Mouse (Mus musculus): ENCODE measurements around the gene AL732309.1. TPM values are rescaled to one million over a fixed set of nuclear protein-coding genes. Genes with fewer than 3 reads are reported as not detected.
A peak's percentile ranks its signal among the peaks of the same experiment; 100 is the strongest.

AL732309.1 gene
- total and polyA plus RNA-seq, 3 experiments = 4.8 to 11.5 TPM; not detected in 1

- TF ChIP-seq HCFC1 (IDR thresholded peaks at IDR 0.05; ENCODE audit: low read depth, low read length) = peak; percentile 86
- TF ChIP-seq ZC3H11A (IDR thresholded peaks at IDR 0.05; ENCODE audit: low read depth, low read length) = no peak
- TF ChIP-seq SMC3 (IDR thresholded peaks at IDR 0.05; ENCODE audit: low read depth, low read length) = no peak
- no peak for TF ChIP-seq MAFK (IDR thresholded peaks at IDR 0.05; ENCODE audit: borderline replicate concordance, low read depth, low read length)
- TF ChIP-seq USF1 (IDR thresholded peaks at IDR 0.05; ENCODE audit: low read depth, low read length) = no peak
- TF ChIP-seq ZNF384 (IDR thresholded peaks at IDR 0.05; ENCODE audit: low read depth, low read length) = no peak
- TF ChIP-seq KAT2A (conservative IDR thresholded peaks at IDR 0.05; ENCODE audit: low read depth, low read length) = peak; percentile 66
- no peak for TF ChIP-seq GABPA (IDR thresholded peaks at IDR 0.05; ENCODE audit: low read depth, low read length)
- no peak for TF ChIP-seq MAZ (IDR thresholded peaks at IDR 0.05; ENCODE audit: low read depth, low read length)
Observed at GRCm38 (mm10) chr2:25262291-25262767, 15.7 kb upstream of the AL732309.1 start, which contains the start of gene Tprn (continued).

DNA sequence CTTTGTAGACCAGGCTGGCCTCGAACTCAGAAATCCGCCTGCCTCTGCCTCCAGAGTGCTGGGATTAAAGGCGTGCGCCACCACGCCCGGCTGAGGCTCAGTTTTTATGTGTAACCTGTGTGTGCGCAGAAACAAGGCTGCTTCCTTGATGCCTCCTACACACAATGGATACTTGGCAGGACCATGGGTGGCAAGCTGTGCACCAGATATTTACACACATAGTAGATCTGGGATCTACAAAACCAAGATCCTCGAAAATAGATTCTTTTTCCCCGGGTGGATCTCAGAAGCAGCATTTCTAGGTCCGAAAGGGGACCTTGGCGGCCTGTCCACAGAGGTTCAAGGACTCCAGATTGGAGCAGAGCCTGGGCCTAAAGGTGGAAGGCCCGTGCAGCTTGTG, 15.2 kb upstream of the AL732309.1 start:
- peaks cover 0 to 24% of the 10 kb centered on the region in 2 experiments; a peak in 2 of 4 replicates for H3K36me3 ChIP-seq (ENCODE audit: control insufficient read depth in 1 of 2, insufficient read depth in 2 of 2, low read length in 2 of 2)
- H3K9me3 ChIP-seq (replicated peaks; ENCODE audit: insufficient read depth, low read length) = no peaks in the 10 kb centered on the region
- peaks cover 4 to 35% of the 10 kb centered on the region in 2 experiments; a peak in 3 of 4 replicates for H3K4me1 ChIP-seq (ENCODE audit: control insufficient read depth in 1 of 2, insufficient read depth in 2 of 2, low read length in 2 of 2)
- H3K4me3 ChIP-seq (ENCODE audit: control insufficient read depth in 1 of 2, insufficient read depth in 1 of 2, low read depth in 2 of 2, low read length in 2 of 2) = peak overlapping the region; percentile 79 to 80
- H3K79me2 ChIP-seq (ENCODE audit: control insufficient read depth, insufficient read depth, low read length, poor library complexity) = peaks cover 43% of the 10 kb centered on the region
- peak overlapping the region; percentile 70 for H3K27ac ChIP-seq (ENCODE audit: control insufficient read depth, low read depth, low read length)
- peak overlapping the region; percentile 86 for H3K9ac ChIP-seq (ENCODE audit: control insufficient read depth, low read depth, low read length, poor library complexity, severe bottlenecking)
- no peak for DNase-seq (ENCODE audit: low read depth, low spot score)
- TF ChIP-seq CTCF (IDR thresholded peaks at IDR 0.05 in 2 of 3, conservative IDR thresholded peaks at IDR 0.05 in 1 of 3; ENCODE audit: control insufficient read depth in 1 of 3, insufficient read depth in 1 of 3, low read depth in 2 of 3, low read length in 3 of 3, poor library complexity in 1 of 3, severe bottlenecking in 1 of 3) (no peak), TBP (IDR thresholded peaks at IDR 0.05; ENCODE audit: low read depth, low read length) (peak; percentile 50; the same call in 1 of the 2 replicates)
- H3K27me3 ChIP-seq (ENCODE audit: control insufficient read depth in 1 of 2, insufficient read depth in 2 of 2, low read length in 2 of 2) = no peaks in the 10 kb centered on the region

DNA sequence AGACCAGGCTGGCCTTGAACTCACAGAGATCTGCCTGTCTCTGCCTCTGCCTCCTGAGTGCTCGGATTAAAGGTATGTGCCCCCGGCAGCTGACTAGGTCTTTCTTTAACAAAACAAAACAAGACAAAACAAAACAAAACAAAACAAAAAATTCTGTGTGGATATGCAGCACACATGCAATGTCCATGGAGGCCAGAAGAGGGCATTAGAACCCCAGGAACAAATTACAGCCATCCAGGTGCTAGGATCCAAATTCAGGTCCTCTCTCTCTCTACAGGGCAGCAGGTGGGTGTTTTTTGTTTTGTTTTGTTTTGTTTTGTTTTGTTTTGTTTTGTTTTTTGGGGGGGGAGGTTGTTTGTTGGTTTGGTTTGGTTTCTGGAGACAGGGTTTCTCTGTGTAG, 12.2 kb upstream of the AL732309.1 start:
- peak; percentile 65 for DNase-seq (ENCODE audit: low read depth, low spot score)

More for the DNA sequence above, 12.2 kb upstream of the AL732309.1 start:
- Histone ChIP-seq H3K79me2 (ENCODE audit: control insufficient read depth, insufficient read depth, low read length, poor library complexity) (peaks cover 34% of the 10 kb centered on the region), H3K9ac (ENCODE audit: control insufficient read depth, low read depth, low read length, poor library complexity, severe bottlenecking) (peak overlapping the region; percentile 36; the same call in 1 of the 2 replicates), H3K4me3 (ENCODE audit: control insufficient read depth in 1 of 2, insufficient read depth in 1 of 2, low read depth in 2 of 2, low read length in 2 of 2) (0 out of 4 replicates have a peak overlapping the region, but pooled peaks of 1 of the 2 experiments have one; percentile 20), H3K4me1 (ENCODE audit: control insufficient read depth in 1 of 2, insufficient read depth in 2 of 2, low read length in 2 of 2) (peaks cover 2 to 16% of the 10 kb centered on the region in 2 experiments; a peak in 2 of 4 replicates), H3K27me3 (ENCODE audit: control insufficient read depth in 1 of 2, insufficient read depth in 2 of 2, low read length in 2 of 2) (no peaks in the 10 kb centered on the region), H3K9me3 (replicated peaks; ENCODE audit: insufficient read depth, low read length) (no peaks in the 10 kb centered on the region), H3K36me3 (ENCODE audit: control insufficient read depth in 1 of 2, insufficient read depth in 2 of 2, low read length in 2 of 2) (peaks cover 0 to 10% of the 10 kb centered on the region in 2 experiments; a peak in 2 of 4 replicates), H3K27ac (ENCODE audit: control insufficient read depth, low read depth, low read length) (no peak overlapping the region)
- peak; percentile 52; the same call in 1 of the 2 replicates for TF ChIP-seq SIN3A (IDR thresholded peaks at IDR 0.05; ENCODE audit: low read length)
- TF ChIP-seq CTCF (IDR thresholded peaks at IDR 0.05 in 2 of 3, conservative IDR thresholded peaks at IDR 0.05 in 1 of 3; ENCODE audit: control insufficient read depth in 1 of 3, insufficient read depth in 1 of 3, low read depth in 2 of 3, low read length in 3 of 3, poor library complexity in 1 of 3, severe bottlenecking in 1 of 3) = peak; percentile 59 to 78 (median 64)
- TF ChIP-seq RAD21 (IDR thresholded peaks at IDR 0.05; ENCODE audit: low read depth, low read length) = peak; percentile 81
- no peak for TF ChIP-seq ZNF384 (IDR thresholded peaks at IDR 0.05; ENCODE audit: low read depth, low read length)
- peak; percentile 73 for TF ChIP-seq SMC3 (IDR thresholded peaks at IDR 0.05; ENCODE audit: low read depth, low read length)
- TF ChIP-seq ZC3H11A (IDR thresholded peaks at IDR 0.05; ENCODE audit: low read depth, low read length) = peak; percentile 80
